In the genomic region with DNA sequence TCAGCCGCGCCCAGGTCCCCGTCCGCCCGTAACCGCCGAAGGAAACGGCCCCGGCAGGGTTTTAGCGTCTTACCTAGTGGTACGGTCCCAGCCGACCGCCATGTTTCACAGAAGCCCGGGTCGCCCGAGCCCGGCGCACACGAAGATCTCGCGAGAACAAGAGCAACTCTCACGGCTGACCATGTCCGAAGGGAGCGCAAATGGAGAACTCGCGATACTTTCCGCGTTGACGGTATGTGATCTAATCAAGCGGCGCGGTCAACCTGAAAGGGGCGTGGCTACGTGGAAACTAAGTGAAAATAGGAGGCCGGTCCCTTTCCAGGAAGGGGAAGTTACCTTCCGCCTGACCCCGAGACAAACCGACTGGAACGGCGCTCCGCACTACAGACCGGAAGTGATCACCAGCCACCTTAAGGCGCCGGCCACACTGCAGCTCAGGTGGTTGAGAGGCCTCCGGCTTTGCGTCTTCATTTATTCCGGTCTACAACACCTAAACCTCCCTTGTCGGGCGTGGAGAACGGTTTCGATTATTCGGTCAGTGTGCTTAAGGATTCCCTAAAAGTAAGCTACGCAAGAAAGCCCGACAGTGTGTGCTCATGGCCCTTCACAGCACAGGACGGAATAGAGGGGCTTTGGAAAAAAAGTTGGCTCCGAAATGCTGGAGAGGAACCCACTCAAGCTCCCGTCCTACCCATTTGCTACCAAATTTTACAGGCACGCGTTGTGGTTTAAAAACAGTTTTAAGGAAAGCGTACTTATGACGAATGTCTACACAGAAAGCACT, we compare ENCODE assay signal across 8 mouse cellular contexts. TPM values are rescaled to one million over a fixed set of nuclear protein-coding genes. Genes with fewer than 3 reads are reported as not detected.
DNase-seq lines count a peak whose midpoint lies in the region; ATAC-seq and TF ChIP-seq lines count a peak whose summit lies in the region.

Gene Ergic2 (minus strand): TSS at position 478 of the 784 bp plus-strand sequence.

- peak; percentile 85 for TF ChIP-seq EP300 in lung, postnatal 0 days (IDR thresholded peaks at IDR 0.05)

- no peaks in the 10 kb centered on the region for H3K27me3 ChIP-seq in hindbrain, embryonic 10.5 days (ENCODE audit: insufficient read depth, poor library complexity, severe bottlenecking)
- H3K27me3 ChIP-seq in lung, postnatal 0 days (replicated peaks; ENCODE audit: insufficient read depth, low read length): no peaks in the 10 kb centered on the region

- no peaks in the 10 kb centered on the region for H3K9me3 ChIP-seq in hindbrain, embryonic 10.5 days
- no peaks in the 10 kb centered on the region for H3K9me3 ChIP-seq in lung, postnatal 0 days (ENCODE audit: low read length)

- peaks cover 18% of the 10 kb centered on the region for H3K4me1 ChIP-seq in hindbrain, embryonic 10.5 days (replicated peaks)
- H3K4me1 ChIP-seq in lung, postnatal 0 days (ENCODE audit: insufficient read depth, low read depth, low read length): peaks cover 8% of the 10 kb centered on the region

- H3K27ac ChIP-seq in hindbrain, embryonic 10.5 days: peak within 1 kb of the TSS; percentile 98
- H3K27ac ChIP-seq in lung, postnatal 0 days (ENCODE audit: low read length): peak within 1 kb of the TSS; percentile 94

- H3K9ac ChIP-seq in lung, postnatal 0 days (replicated peaks; ENCODE audit: low read depth): peak within 1 kb of the TSS; percentile 96

- DNase-seq in MN1 (ENCODE audit: low spot score): peak; percentile 100
- DNase-seq in cerebellum, adult 9-10 months: peak; percentile 99
- DNase-seq in hindbrain, embryonic 10.5 days (ENCODE audit: low spot score): peak; percentile 97
- peak; percentile 99 for DNase-seq in layer of hippocampus, adult 9-11 months
- peak; percentile 100 for DNase-seq in lung, postnatal 0 days (ENCODE audit: low spot score)
- DNase-seq in ovary, postnatal 14 days (ENCODE audit: low spot score): peak; percentile 93
- peak; percentile 94 for DNase-seq in thymus, postnatal 14 days

- H3K4me2 ChIP-seq in lung, postnatal 0 days (replicated peaks; ENCODE audit: low read depth, low read length): peak within 1 kb of the TSS; percentile 82

- WGBS in hindbrain, embryonic 10.5 days: under 1% methylated on average over 61 of the region's 61 CpGs
- under 1% methylated on average over 61 of the region's 61 CpGs for WGBS in lung, postnatal 0 days

- ATAC-seq in frontal cortex, adult (ENCODE audit: low TSS enrichment): peak; percentile 95
- ATAC-seq in lung, postnatal 0 days: peak; percentile 99

- H3K4me3 ChIP-seq in hindbrain, embryonic 10.5 days: peak within 1 kb of the TSS; percentile 96
- peak within 1 kb of the TSS; percentile 100 for H3K4me3 ChIP-seq in lung, postnatal 0 days (ENCODE audit: low read depth, low read length)

- TF ChIP-seq CTCF in lung, postnatal 0 days (IDR thresholded peaks at IDR 0.05): no peak

- H3K36me3 ChIP-seq in hindbrain, embryonic 10.5 days: no peaks in the 10 kb centered on the region
- 0 out of 2 replicates have a peak, but pooled peaks cover 3% of the 10 kb centered on the region for H3K36me3 ChIP-seq in lung, postnatal 0 days (ENCODE audit: insufficient read depth, low read length)

RNA-seq across cellular contexts. Expression of gene Ergic2, which starts in this region (rescaled TPM):
- polyA plus RNA-seq in hindbrain, embryonic 10.5 days (2016; fragmentation: Nextera tagmentation; extraction: Ambion mirVana): 168 and 184 TPM in 2 replicates
- polyA plus RNA-seq in lung, postnatal 0 days (2015; fragmentation: Nextera tagmentation; extraction: Ambion mirVana): 159 and 168 TPM in 2 replicates

Comparison
In these comparisons a context has a peak if more than half of its experiments do, and no peak if none do; other contexts are left out.
1. Peak in every context shown above with its lines: DNase-seq, ATAC-seq, H3K4me3 ChIP-seq and H3K27ac ChIP-seq.